Mouse (Mus musculus): ENCODE results near the gene Mtg1. TPM values are rescaled to one million over a fixed set of nuclear protein-coding genes. Genes with fewer than 3 reads are reported as not detected.

The Mtg1 gene
- polyA plus RNA-seq, 1 experiment from 2014 or later: 34.8 TPM

DNA sequence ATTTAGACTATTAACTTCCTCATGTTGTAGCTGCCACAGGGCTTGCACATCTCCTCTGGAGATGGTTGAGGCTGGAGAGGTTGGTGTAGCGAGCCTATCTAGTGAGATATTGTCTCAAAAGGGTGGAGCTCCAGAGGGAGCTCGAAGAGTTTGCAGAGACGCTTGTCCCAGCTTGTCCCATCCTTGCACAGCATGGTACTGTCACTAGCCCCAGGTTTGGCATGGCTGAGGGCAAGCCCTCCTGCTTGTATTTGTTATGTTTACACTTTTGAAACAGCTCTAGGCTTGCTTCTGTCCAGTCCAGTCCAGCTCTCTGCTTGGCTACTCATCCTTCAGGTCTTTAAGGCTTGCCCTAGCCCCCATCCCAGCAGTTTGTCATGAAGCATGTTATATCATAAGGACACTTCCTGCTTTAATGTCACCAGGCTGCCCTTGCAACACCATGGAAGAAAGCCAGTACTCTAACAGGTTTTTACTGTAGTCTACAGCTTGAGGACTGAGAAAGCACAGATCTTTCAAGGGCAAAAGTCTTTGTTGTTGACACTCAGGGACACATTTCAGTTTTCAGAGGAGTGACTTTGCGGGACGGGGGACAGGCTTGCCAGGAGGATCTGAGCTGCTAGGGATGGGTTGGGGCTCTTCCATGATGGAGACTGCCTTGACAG, 2.1 kb upstream of the Mtg1 start:
- H3K9ac ChIP-seq: no peak overlapping the region
- WGBS: 85% methylated on average over 5 of the region's 5 CpGs

DNA sequence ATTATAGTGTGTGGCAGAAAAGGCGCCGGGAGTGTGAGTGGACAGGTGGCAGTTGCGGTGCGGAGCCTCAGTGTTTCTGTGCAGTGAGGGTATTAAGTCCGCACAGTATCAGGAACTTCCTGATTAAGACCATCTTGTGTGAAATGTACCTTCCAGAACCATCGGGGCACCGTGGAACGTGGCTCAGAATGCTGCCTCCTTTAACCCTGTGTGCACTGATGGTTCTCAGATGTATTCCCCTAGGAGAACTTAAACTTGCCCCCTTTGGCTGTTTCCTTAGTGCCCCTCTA, 602 bp downstream of the Mtg1 start:
- peaks cover 11% of the 10 kb centered on the region for H3K4me1 ChIP-seq
- H3K4me3 ChIP-seq: peak overlapping the region; percentile 97
- ATAC-seq (replicated peaks): no peak
- WGBS: 2% methylated on average over 8 of the region's 8 CpGs
- H3K4me2 ChIP-seq: peak overlapping the region; percentile 91
- H3K9ac ChIP-seq: peak overlapping the region; percentile 96
- no peaks in the 10 kb centered on the region for H3K9me3 ChIP-seq
- H3K36me3 ChIP-seq (replicated peaks): no peaks in the 10 kb centered on the region
- peak overlapping the region; percentile 90 for H3K27ac ChIP-seq
- H3K27me3 ChIP-seq (replicated peaks): no peaks in the 10 kb centered on the region

More for the DNA sequence above, 2.1 kb upstream of the Mtg1 start:
- Histone ChIP-seq H3K27me3 (replicated peaks) (no peaks in the 10 kb centered on the region), H3K4me3 (no peak overlapping the region), H3K36me3 (replicated peaks) (no peaks in the 10 kb centered on the region), H3K9me3 (no peaks in the 10 kb centered on the region), H3K4me1 (peaks cover 11% of the 10 kb centered on the region), H3K4me2 (no peak overlapping the region), H3K27ac (no peak overlapping the region)
- no peak for ATAC-seq (replicated peaks)

DNA sequence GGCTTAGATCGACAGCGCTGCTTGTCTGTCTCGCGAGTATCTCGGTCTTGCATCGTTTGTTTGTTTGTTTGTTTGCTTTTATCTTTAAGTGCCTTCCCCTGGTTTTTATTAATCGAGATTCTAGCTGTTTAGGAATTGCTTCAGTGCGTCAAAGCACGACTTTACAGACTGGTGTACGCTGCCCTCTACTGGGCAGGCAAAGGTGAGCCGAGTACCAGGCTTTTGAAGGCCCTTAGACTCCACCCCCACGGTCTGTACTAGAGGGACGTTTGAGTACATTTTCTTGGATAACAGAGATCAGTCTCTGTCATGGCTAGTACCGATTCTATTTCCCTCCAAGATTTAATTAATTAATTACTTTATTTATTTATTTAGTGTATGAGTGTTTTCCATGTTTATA, 4.0 kb downstream of the Mtg1 start:
- no peaks in the 10 kb centered on the region for H3K36me3 ChIP-seq (replicated peaks)
- no peak for ATAC-seq (replicated peaks)
- 5% methylated on average over 14 of the region's 14 CpGs for WGBS
- no peak overlapping the region for H3K4me3 ChIP-seq
- no peak overlapping the region for H3K27ac ChIP-seq
- no peaks in the 10 kb centered on the region for H3K9me3 ChIP-seq
- H3K9ac ChIP-seq: no peak overlapping the region
- H3K4me1 ChIP-seq: peaks cover 11% of the 10 kb centered on the region
- no peaks in the 10 kb centered on the region for H3K27me3 ChIP-seq (replicated peaks)
- no peak overlapping the region for H3K4me2 ChIP-seq

DNA sequence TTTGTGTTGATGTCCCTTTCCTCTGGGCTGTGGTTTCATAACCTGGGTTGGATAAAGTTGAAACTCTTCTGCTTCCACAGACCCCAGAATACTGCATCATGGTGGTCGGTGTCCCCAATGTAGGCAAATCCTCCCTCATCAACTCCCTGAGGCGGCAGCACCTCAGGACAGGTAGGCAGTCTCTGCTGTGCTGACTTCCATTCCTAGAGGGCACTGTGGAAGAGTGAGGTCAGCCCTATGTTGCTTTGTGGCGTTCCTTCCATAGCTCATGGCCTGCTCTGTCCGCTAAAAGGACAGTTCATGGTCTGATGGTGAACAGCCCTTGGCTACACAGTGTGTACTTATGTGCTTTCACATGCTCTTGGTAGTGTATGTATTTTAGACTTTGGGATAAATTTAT, 7.2 kb downstream of the Mtg1 start:
- 79% methylated on average over 4 of the region's 4 CpGs for whole genome bisulfite sequencing
- H3K4me3 ChIP-seq: no peak overlapping the region
- ATAC-seq (replicated peaks): no peak
- no peaks in the 10 kb centered on the region for H3K27me3 ChIP-seq (replicated peaks)
- H3K4me1 ChIP-seq: no peaks in the 10 kb centered on the region
- no peak overlapping the region for H3K9ac ChIP-seq
- no peak overlapping the region for H3K27ac ChIP-seq
- no peaks in the 10 kb centered on the region for H3K9me3 ChIP-seq
- H3K4me2 ChIP-seq: no peak overlapping the region
- H3K36me3 ChIP-seq (replicated peaks): no peaks in the 10 kb centered on the region

DNA sequence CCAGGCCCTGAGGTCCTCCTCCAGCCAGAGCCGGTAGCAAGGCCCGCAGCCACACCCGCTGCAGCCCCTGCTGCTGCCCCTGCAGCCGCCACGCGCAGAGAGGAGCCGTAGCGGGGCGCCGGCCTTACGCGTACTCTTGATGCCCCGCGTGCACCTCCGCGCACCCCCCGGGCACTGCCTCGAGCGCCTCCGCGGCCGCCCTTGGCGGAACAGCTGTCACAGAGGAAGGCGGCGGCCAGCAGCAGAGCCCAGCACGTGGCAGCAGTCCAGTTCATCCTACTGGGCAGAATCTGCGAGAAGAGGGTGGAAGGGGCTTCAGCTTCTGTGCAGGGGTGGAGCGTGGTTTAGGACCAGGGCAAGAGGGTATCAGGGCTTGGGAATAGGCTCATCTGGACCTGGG, 16.0 kb downstream of the Mtg1 start:
- Histone ChIP-seq H3K9ac (peak overlapping the region; percentile 63), H3K4me2 (peak overlapping the region; percentile 93), H3K4me1 (peaks cover 15% of the 10 kb centered on the region), H3K27me3 (replicated peaks) (no peaks in the 10 kb centered on the region), H3K4me3 (peak overlapping the region; percentile 47), H3K9me3 (no peaks in the 10 kb centered on the region), H3K27ac (peak overlapping the region; percentile 84), H3K36me3 (replicated peaks) (no peaks in the 10 kb centered on the region)
- ATAC-seq (replicated peaks): peak; percentile 43
- 4% methylated on average over 28 of the region's 28 CpGs for WGBS

DNA sequence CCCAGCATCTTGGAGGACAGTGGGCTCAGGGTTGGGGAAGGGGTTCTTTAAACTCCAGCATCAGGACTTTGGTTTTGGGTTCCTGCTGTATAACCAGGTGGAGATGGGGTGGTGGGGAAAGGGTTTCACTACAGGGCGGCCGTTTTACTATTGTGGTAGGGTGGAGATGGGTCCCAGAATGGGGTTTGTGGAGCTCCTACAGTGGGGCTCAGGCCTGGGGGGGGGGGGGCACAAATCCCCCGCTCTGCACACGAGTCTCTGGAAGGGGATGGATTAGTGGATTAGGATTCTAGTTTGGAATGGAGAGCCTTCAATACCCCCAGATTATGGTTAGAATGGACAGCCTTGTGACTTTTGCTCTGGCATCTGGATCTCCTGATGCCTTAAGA, 16.5 kb downstream of the Mtg1 start:
- WGBS: 13% methylated on average over 4 of the region's 4 CpGs
- H3K27ac ChIP-seq: peak overlapping the region; percentile 84
- H3K4me2 ChIP-seq: peak overlapping the region; percentile 93
- H3K27me3 ChIP-seq (replicated peaks): no peaks in the 10 kb centered on the region
- H3K9ac ChIP-seq: peak overlapping the region; percentile 63
- H3K4me1 ChIP-seq: peaks cover 15% of the 10 kb centered on the region
- H3K4me3 ChIP-seq: peak overlapping the region; percentile 47
- no peaks in the 10 kb centered on the region for H3K9me3 ChIP-seq
- ATAC-seq (replicated peaks): peak; percentile 49
- H3K36me3 ChIP-seq (replicated peaks): no peaks in the 10 kb centered on the region

DNA sequence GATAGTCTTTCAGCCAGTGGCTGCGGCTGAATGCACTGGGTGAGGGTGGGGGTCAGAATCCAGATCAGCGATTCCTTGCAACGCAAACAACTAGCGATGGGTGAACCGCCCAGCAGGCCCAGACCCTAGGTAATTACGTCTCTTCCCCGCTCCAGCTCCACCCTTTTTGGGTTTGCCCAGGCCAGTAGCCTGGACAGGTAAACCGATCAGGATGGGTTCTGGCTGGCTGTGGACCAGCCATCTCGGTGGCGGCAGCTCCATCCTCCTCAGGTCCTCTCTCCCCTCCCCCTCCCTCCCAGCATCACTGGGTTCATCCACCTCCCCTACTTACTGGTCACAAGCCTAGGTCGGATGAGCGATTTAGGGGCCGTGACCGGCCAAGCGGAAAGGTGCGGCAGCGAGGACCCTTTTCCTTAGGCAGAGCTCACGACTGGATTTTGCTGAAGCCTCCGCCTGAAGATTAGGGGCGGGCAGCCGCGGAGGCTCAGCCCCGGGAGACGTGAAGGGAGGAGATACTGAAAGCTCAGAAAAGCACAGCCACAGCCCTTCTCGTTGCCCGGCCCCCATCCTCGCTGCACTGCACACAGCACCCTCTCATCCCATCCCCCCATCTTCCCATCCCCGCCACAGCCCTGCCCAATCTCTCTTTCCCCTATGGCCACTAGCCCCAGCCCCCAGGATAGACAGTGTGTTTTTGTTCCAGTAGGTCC, 17.0 kb downstream of the Mtg1 start, which contains the start of gene Sprn:
Sprn (minus strand) TSS at position 660 of the 710 bp plus-strand sequence.
- peak within 1 kb of the TSS; percentile 63 for H3K9ac ChIP-seq
- no peaks in the 10 kb centered on the region for H3K9me3 ChIP-seq
- WGBS: 2% methylated on average over 27 of the region's 28 CpGs
- H3K27me3 ChIP-seq (replicated peaks): no peaks in the 10 kb centered on the region
- no peaks in the 10 kb centered on the region for H3K36me3 ChIP-seq (replicated peaks)
- H3K4me1 ChIP-seq: peaks cover 15% of the 10 kb centered on the region
- ATAC-seq (replicated peaks): peak; percentile 89
- H3K4me3 ChIP-seq: peak within 1 kb of the TSS; percentile 47
- peak within 1 kb of the TSS; percentile 93 for H3K4me2 ChIP-seq
- H3K27ac ChIP-seq: peak within 1 kb of the TSS; percentile 84

DNA sequence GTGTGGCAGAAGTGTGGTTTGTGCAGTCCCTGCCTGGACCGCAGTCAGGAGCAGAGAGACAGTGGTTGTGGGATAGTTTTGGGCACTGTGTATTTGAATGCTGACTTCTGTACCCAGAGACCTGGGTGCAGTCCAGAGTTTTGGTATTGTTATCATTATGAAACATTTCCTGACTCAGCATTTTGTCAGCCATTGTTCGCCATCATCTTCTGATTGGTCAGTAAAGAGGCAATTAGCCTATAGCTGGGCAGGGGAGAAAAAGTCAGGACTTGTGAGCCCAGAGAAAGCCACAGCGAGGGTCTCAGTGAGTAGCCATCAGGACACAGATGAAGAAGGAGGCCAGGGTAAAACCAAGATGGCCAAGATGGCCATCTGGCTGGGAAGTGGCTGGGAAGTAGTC, 23.0 kb downstream of the Mtg1 start:
- Histone ChIP-seq H3K36me3 (replicated peaks) (no peaks in the 10 kb centered on the region), H3K9ac (no peak overlapping the region), H3K27me3 (replicated peaks) (no peaks in the 10 kb centered on the region), H3K4me2 (no peak overlapping the region), H3K4me3 (no peak overlapping the region), H3K9me3 (no peaks in the 10 kb centered on the region), H3K27ac (no peak overlapping the region), H3K4me1 (peaks cover 1% of the 10 kb centered on the region; the same call in 1 of the 2 replicates)
- no peak for ATAC-seq (replicated peaks)
- 81% methylated on average over 3 of the region's 3 CpGs for WGBS

DNA sequence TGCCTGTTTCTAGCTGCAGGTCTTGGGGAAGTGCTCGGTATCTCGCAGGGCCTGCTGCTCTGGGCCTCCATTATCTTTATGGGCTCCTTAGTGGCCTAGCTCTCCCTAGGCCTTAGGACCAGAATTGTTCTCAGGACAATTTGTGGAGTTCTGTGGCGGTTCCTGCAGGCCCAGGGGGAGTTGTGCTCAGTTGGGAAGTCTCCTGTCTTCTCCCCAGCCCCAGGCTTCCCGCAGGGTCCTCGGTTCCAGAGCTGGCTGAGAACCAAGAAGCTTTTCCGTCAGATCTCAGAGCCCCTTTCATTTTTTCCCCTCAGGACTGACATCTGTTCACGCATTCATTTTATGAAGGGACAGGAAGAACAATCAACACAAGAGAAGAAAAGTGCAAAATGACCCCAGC, 27.3 kb downstream of the Mtg1 start, which contains the start of gene Olfr522:
Olfr522 (minus strand) TSS at position 101 of the 400 bp plus-strand sequence.
- Histone ChIP-seq H3K27me3 (replicated peaks) (no peaks in the 10 kb centered on the region), H3K4me1 (no peaks in the 10 kb centered on the region), H3K4me2 (no peak within 1 kb of the TSS), H3K36me3 (replicated peaks) (no peaks in the 10 kb centered on the region), H3K27ac (no peak within 1 kb of the TSS), H3K9ac (no peak within 1 kb of the TSS), H3K4me3 (no peak within 1 kb of the TSS), H3K9me3 (no peaks in the 10 kb centered on the region)
- no peak for ATAC-seq (replicated peaks)
- 76% methylated on average over 7 of the region's 7 CpGs for WGBS

DNA sequence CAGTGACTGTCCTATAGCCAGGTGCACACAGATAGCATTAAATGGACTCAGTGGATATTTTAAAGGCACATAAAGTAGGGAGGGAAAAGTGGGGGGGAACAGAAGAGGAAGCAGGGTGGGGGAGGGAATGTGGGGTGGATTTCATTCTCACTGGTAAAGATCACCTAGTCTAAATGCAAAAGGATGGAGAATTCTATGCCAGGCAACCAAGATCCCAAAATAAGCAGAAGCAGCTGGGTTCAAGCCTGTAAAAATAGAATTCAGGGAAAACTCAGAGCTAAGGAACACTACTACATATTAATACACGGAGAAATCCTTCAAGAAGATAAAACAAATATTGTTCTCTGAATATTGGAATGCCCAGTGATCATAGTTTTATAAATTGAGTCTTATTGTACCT, 30.6 kb downstream of the Mtg1 start:
- Histone ChIP-seq H3K27ac (no peak overlapping the region), H3K4me1 (no peaks in the 10 kb centered on the region), H3K27me3 (replicated peaks) (no peaks in the 10 kb centered on the region), H3K4me2 (no peak overlapping the region), H3K36me3 (replicated peaks) (no peaks in the 10 kb centered on the region), H3K9ac (no peak overlapping the region), H3K4me3 (no peak overlapping the region), H3K9me3 (no peaks in the 10 kb centered on the region)
- 77% methylated on average over 1 of the region's 1 CpGs for WGBS
- no peak for ATAC-seq (replicated peaks)

DNA sequence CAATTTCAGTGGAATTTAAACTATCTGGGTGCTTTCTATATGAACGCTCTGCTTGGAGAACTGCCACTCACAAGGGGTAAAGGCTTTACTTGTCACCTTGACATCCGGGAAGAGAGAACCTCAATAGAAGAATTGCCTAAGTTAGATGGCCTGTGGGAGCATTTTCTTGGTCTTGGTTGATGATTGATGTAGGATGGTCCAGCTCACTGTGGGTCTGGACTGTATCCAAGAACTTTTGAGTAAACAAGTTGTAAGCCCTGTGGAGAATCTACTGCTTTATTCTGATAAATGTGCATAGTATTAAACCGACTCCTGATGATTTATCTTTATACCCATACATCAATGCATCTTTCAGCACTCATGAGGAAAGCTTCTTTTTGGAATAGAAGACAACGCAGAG, 32.0 kb downstream of the Mtg1 start:
- 90% methylated on average over 4 of the region's 4 CpGs for WGBS

DNA sequence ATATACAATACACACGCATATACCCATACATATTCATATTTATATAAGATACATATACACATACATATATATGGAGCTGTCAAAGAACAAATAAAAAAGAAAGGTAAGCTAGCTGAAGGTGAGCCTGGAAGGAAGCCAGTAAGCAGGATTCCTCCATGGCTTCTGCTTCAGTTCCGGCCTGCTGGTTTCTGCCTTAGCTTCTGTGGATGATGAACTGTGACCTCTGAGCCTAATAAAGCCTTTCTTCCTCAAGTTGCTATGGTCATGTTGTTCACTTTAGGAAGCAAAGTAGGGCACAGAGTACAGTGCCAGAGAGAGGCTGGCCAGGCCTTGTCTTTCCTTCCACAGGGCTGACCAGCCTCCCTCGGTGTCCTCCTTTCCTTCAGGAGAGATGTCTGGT, 33.5 kb downstream of the Mtg1 start:
- no peak overlapping the region for H3K9ac ChIP-seq
- H3K36me3 ChIP-seq (replicated peaks): no peaks in the 10 kb centered on the region
- H3K9me3 ChIP-seq: no peaks in the 10 kb centered on the region
- no peak overlapping the region for H3K4me3 ChIP-seq
- H3K4me2 ChIP-seq: no peak overlapping the region
- H3K4me1 ChIP-seq: no peaks in the 10 kb centered on the region
- no peak for ATAC-seq (replicated peaks)
- no peak overlapping the region for H3K27ac ChIP-seq
- H3K27me3 ChIP-seq (replicated peaks): no peaks in the 10 kb centered on the region
- WGBS: 94% methylated on average over 3 of the region's 3 CpGs

More for the DNA sequence above, 32.0 kb downstream of the Mtg1 start:
- Histone ChIP-seq H3K27ac (no peak overlapping the region), H3K36me3 (replicated peaks) (no peaks in the 10 kb centered on the region), H3K27me3 (replicated peaks) (no peaks in the 10 kb centered on the region), H3K9me3 (no peaks in the 10 kb centered on the region), H3K9ac (no peak overlapping the region), H3K4me2 (no peak overlapping the region), H3K4me1 (no peaks in the 10 kb centered on the region), H3K4me3 (no peak overlapping the region)
- no peak for ATAC-seq (replicated peaks)

DNA sequence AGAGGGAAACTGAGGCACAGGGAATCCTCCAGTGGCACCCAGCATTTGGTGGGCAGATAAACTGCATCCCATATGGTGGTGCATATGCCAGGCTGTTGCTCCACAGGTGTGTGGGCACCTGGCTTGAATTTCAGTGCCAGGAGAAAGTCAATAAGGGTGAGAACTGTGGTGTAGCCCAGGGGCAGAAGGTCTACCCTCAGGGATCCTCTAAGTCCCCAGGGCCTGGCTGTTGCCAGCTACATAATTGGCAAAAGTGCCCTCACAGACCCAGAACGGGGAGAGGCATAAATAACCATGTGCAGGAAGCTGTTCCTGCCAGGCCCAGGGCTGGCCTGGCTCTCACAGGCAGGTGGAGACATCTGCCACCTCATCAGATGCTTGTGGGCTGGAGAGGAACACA, 35.6 kb downstream of the Mtg1 start, which contains the start of gene Olfr523:
Olfr523 (plus strand) TSS at position 282 of the 400 bp plus-strand sequence.
- H3K27ac ChIP-seq: no peak within 1 kb of the TSS
- no peak within 1 kb of the TSS for H3K4me2 ChIP-seq
- no peaks in the 10 kb centered on the region for H3K4me1 ChIP-seq
- H3K36me3 ChIP-seq (replicated peaks): no peaks in the 10 kb centered on the region
- H3K9ac ChIP-seq: no peak within 1 kb of the TSS
- H3K4me3 ChIP-seq: no peak within 1 kb of the TSS
- no peak for ATAC-seq (replicated peaks)
- H3K27me3 ChIP-seq (replicated peaks): no peaks in the 10 kb centered on the region
- H3K9me3 ChIP-seq: no peaks in the 10 kb centered on the region
- WGBS: 43% methylated on average over 1 of the region's 1 CpGs
